Mouse (Mus musculus) C2C12 (cell line): ENCODE results near the gene Ramp1.

Source experiments
- CEBPB ChIP-seq: IDR thresholded peaks from one replicate; pipeline ENCODE4 v1.6.1; 2011; ENCODE audit warnings: low read depth, mild to moderate bottlenecking, control low read depth, moderate library complexity
- CTCF ChIP-seq: IDR thresholded peaks from one replicate; pipeline ENCODE4 v1.5.1; 2011; ENCODE audit not compliant: control insufficient read depth, insufficient read depth, insufficient read length
- MYOD1 ChIP-seq: IDR thresholded peaks from one replicate; pipeline ENCODE4 v1.6.1; 2011; ENCODE audit warnings: low read depth; ENCODE audit not compliant: control insufficient read depth, insufficient read length

- TF ChIP-seq CTCF: no peak
- no peak for TF ChIP-seq CEBPB
- no peak for TF ChIP-seq MYOD1
Observed at GRCm38 (mm10) chr1:91215981-91216380, 36.4 kb downstream of the Ramp1 start.
